Mouse (Mus musculus): Measurements from ENCODE around the gene Apbb2.

GRCm38 (mm10) chr5:66654220-66654619, 35.6 kb upstream of the Apbb2 start:
- no peak for TF ChIP-seq POLR2A (IDR thresholded peaks at IDR 0.05; ENCODE audit: low read depth, low read length)
- TF ChIP-seq CTCF (IDR thresholded peaks at IDR 0.05; ENCODE audit: borderline replicate concordance, insufficient read depth, low read length) = no peak

All from embryonic fibroblast, embryonic 13.5 days (primary cell).